Mouse (Mus musculus): ENCODE data around the gene Irgm2. TPM values are rescaled to one million over a fixed set of nuclear protein-coding genes. Genes with fewer than 3 reads are reported as not detected.

The Irgm2 gene
- 17.7 and 21.3 TPM in 2 replicates for total RNA-seq (2015; ENCODE audit: low replicate concordance)
- 24.0 and 26.5 TPM in 2 replicates for total RNA-seq (2017; ENCODE audit: low replicate concordance)

DNA sequence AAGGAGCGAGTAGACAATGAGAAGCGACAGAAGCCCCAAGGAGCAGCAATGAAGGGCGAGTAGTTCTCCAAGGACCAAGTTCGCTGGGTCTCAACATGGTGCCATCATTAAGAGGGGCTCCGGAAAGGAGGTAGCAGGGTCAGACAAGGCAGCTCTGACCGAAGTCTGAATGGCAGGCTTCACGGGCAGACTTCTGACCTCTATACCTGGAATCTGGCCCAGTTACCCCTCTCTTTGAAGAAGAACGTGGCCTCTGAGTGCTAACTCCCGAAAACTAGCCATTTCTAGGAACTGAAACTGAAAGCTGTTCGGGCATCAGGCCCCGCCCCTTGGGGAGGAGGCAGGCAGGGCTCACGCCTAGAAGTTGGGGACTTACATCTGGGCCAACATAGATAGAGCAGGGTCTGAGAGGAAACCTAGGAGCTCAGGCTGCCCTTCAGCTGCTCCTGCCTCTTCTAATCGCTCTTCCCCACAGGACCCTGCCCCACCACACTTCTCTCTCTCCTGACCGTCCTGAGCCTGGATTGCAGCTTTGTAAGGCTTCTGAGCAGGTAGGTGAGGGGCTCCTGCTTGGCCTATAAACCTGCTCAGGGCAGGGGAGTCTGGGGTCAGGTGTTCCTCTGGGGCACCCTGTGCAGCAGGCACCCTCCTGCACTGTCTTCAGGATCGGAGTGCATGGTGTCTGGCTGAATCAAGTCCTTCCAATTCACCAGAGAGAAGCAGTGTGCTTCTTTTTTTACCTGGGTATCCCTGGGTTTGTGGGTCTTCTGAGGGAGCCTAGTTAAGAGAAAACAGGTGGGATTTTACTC lies at the start of gene Irgm2, which contains the start of gene Igtp:
Irgm2 (plus strand) TSS at position 390 of the 809 bp plus-strand sequence.
Igtp (plus strand) TSS at position 328 of the 809 bp plus-strand sequence.
- peak; percentile 98 for ATAC-seq (replicated peaks; ENCODE audit: low FRiP score, poor library complexity, severe bottlenecking)

DNA sequence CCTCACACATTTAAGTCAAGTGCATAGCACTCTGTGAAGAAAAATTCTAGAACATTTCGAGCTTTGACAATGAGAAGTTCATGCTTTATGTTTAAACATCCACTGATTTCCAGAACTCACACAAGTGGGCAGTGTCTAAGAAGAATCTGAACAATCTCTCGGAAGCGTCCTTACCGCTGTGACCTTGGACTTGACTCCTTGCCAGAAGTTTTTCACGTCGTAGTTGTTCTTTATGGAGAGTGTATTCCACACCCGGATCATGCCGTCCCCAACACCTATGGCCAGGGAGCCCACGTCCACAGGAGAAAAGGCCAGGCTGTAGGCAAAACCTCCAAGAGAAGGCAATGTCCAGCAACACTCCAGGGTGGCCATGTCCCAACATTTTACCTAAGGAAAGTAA lies 44.0 kb upstream of the Irgm2 start:
- no peak for ATAC-seq (replicated peaks; ENCODE audit: low FRiP score, poor library complexity, severe bottlenecking)

DNA sequence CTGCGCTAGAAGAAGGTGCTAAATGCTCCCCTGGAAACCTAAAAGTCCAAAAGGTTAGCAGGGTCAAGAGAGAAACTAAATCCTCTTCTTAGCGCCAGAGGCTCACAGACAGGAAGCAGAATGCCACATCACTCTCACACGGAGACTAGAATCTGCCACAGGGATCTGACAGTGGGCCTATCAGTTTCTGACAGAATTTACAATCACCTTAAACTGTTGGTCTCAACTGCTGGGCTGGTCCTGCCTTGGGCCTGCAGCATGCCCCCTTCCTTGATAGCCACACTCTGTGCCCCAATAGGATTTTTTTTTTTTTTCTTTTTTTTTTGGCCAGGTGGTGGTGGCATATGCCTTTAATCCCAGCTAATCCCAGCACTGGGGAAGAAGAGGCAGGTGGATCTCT lies 42.5 kb upstream of the Irgm2 start:
- ATAC-seq (replicated peaks; ENCODE audit: low FRiP score, poor library complexity, severe bottlenecking), result no peak

DNA sequence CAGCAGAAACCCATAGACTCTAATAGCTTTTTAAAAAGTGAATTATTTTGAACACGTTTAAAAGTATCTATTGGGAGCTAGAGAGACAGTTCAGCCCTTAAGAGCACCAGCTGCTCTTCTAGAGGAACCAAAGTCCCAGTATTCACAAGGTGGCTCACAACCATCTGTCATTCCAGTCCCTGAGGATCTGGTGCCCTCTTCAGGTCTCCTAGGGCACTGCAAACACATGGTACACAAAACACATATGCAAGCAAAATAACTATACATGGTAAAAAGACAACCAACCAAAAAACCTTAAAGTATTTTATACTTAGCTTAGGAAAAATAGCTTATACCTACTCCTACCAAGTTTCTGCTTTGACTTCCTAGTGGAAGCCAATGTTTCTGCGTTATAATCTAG lies 34.3 kb upstream of the Irgm2 start:
- ATAC-seq (replicated peaks; ENCODE audit: low FRiP score, poor library complexity, severe bottlenecking), result no peak

DNA sequence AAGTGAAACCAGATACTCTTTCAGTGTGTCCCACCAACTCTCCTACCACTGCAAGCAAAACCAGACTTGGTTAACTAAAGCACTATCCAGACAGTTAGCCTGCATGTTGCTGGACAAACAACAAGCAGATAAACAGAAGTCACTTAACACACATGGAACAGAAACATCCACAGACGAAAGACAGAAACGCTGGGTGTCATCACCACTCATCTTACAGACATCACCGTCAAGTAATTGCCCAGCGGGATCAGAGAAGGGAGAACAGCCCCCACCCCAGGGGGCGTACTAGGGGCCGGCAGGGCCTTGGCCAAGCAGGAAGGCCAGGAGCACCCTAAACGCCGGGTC lies 31.6 kb upstream of the Irgm2 start:
- peak; percentile 4; the same call in 1 of the 2 replicates for ATAC-seq (replicated peaks; ENCODE audit: low FRiP score, poor library complexity, severe bottlenecking)

DNA sequence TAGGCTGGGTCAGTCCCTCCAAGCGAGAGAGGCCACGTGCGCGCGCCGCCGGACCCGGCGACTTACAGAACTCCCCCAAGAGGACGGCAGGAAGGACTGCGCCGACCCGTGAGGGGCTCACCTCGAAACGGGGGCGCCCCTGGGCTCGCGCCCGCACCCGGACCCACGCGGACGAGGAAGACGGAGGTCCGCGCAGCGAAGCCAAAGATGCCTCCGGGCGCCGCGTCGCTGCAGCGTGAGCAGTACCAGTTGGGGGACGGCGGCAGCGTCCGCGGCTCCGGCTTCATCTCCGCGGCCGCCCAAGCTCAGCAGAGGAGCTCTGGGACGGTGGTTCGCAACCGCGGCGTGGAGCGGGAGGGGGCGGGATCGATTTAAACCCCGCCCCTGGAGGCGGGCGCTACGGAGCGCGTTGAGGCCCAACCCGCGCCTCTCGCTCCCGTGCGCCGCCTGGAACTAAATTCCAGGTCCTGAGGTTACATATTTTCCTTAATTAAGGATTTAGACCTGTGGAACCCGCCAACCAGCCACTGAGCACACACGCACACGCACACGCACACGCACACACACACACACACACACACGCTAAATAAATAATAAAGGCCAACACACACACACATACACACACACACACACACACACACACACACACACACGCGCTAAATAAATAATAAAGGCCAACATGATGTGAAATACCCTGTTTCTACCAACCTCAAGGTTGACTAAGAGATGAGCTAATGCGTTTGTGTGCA lies 31.1 kb upstream of the Irgm2 start, which contains the start of gene Gemin5:
Gemin5 (minus strand) TSS at position 373 of the 749 bp plus-strand sequence.
- ATAC-seq (replicated peaks; ENCODE audit: low FRiP score, poor library complexity, severe bottlenecking), result peak; percentile 80

DNA sequence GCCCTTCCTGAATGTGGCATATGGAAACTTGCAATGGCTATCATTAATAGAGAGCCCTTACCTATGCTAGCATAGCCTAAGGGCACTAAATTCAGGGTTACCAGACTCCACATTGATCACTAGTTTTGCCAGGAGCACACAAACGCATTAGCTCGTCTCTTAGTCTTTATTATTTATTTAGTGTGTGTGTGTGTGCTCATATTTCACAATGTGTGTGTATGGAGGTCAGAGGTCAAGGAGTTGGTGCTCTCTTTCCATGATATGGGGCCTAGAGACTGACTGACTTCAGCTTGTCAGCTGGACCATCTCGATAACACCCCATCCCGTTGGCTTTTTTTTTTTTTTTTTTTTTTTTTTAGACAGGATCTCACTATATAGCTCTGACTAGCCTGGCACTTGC lies 29.8 kb upstream of the Irgm2 start:
- no peak for ATAC-seq (replicated peaks; ENCODE audit: low FRiP score, poor library complexity, severe bottlenecking)

DNA sequence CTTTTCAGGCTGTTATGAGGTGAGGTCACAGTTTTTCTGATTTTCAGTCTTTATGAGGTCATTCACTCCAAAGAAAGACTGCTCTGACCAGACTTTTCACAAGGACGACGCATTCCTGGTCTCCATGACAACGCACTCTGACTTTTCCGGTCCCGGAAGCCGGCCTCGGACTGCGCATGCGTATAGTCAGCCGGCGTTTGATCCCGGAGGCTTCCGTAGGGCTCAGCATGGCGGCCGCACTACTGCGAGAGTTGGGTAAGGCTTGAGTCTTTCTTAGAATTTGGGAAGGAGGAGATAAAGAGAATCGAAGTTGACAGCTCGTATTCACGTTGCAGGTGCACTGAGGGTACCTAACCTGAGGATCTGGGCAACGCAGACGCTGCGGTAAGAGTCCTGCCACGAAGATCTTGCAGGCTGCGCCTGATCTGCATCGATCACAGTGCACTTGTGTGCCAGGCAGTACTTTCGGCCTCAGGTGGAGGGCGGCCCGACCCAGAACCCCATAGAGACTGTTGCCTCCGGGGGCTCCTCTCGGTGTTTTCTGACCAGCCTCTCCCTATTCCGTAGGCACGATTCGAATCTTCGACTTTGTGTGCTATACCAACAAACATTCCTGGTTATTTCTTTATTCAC lies 27.8 kb upstream of the Irgm2 start, which contains the start of gene Mrpl22:
Mrpl22 (plus strand) TSS at position 203 of the 633 bp plus-strand sequence.
- ATAC-seq (replicated peaks; ENCODE audit: low FRiP score, poor library complexity, severe bottlenecking), result peak; percentile 89

DNA sequence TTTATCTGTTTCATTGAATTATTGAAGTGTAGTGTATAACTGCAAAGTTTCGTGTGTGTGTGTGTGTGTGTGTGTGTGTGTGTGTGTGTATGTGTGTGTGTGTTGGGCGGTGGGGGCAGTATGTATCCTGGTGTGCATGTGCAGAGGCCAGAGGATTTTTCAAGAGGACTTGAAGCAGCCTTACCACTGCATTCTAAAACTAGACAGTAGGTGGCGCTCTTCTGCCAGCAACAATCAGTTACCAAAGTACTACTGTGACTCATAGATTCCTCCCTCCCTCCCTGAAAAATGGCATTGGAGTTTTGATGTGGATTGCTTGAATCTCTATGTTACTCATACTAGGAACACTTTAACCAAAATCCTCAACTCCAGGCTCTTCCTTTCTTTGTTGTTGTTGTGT lies 19.9 kb upstream of the Irgm2 start:
- ATAC-seq (replicated peaks; ENCODE audit: low FRiP score, poor library complexity, severe bottlenecking), result peak; percentile 86

DNA sequence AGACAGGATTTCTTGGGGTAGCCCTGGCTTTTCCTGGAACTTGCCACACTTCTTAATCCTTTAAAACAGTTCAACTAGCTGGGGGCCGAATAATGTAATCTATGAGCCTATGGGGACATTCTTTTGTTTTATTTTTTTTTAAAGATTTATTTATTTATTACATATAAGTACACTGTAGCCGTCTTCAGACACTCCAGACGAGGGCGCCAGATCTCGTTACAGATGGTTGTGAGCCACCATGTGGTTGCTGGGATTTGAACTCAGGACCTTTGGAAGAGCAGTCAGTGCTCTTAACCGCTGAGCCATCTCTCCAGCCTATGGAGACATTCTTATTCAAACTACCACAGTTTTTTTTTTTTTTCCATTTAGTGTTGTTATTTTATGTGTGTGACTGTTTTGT lies 19.4 kb upstream of the Irgm2 start:
- peak; percentile 33; the same call in 1 of the 2 replicates for ATAC-seq (replicated peaks; ENCODE audit: low FRiP score, poor library complexity, severe bottlenecking)

DNA sequence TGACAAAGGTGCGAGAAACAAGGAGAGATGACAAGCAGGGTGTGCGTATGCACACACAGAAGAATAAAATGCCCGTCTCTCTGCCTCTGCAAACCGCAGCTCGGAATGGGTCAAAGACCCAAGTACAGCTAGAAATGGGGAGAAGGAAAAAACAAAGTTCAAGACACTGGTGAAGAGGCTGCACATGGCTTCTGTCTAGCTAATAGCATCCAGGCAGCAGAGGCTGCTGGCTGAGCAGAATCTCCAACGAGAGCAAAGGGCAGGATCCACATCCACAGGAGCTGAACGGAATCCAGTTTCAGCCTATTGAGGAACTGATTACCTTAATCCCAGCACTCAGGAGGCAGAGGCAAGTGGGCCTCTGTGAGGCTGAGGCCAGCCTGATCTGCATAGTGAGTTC lies 18.7 kb upstream of the Irgm2 start:
- ATAC-seq (replicated peaks; ENCODE audit: low FRiP score, poor library complexity, severe bottlenecking), result no peak

DNA sequence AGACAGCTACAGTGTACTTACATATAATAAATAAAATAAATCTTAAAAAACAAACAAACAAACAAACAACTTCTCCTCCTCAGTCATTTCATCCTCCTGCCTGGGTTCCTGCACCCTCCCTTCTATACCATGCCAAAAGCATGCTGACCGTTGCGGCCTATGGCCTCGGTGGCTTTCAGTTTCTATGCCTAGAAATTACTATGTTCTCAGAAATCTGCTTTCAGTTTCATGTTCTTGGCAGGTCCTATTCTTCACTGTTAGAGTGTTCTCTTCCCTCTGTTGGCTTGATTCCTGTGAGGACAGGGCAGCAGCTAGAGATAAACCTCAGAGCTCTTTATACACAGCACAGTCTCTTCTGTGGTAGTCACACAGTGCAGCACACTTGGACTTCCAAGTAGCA lies 15.8 kb upstream of the Irgm2 start:
- no peak for ATAC-seq (replicated peaks; ENCODE audit: low FRiP score, poor library complexity, severe bottlenecking)

DNA sequence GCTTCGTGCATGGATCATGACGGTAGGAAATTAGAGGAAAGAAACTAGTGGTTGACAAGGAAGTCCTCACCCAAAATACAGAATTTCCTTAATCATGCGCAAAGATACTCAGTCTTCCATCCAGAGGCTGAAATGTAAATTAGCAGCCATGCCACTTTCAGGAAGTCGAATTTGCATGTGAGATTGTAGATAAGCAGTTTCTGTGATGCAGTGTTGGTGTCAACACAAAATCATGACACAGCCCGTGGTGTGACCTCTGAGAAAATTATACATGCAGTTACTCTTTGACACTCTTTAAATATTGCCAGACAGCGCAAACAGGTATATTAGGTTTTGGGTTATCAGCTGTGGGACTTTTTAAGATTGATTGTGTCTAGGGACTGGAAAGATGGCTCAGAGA lies 9.7 kb upstream of the Irgm2 start:
- ATAC-seq (replicated peaks; ENCODE audit: low FRiP score, poor library complexity, severe bottlenecking), result no peak

DNA sequence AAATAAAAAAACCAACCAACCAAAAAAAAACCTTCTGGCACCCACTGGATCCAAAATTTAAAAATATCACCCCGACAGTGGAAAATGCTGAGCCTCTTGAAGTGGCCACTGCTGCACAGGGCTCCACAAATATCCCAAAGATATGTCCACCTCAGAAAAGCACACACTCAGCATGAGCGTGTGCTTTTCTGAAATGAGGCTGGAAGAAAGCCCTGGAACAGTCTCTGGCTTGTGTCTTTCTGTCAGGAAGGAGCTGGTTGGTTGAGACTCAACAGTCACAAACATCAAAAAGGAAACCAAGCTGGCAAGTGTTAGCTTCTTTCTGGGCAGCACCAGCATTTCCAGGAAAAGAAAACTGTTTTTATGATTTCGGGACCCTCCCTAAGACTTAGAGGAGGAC lies 6.1 kb upstream of the Irgm2 start:
- ATAC-seq (replicated peaks; ENCODE audit: low FRiP score, poor library complexity, severe bottlenecking), result no peak

DNA sequence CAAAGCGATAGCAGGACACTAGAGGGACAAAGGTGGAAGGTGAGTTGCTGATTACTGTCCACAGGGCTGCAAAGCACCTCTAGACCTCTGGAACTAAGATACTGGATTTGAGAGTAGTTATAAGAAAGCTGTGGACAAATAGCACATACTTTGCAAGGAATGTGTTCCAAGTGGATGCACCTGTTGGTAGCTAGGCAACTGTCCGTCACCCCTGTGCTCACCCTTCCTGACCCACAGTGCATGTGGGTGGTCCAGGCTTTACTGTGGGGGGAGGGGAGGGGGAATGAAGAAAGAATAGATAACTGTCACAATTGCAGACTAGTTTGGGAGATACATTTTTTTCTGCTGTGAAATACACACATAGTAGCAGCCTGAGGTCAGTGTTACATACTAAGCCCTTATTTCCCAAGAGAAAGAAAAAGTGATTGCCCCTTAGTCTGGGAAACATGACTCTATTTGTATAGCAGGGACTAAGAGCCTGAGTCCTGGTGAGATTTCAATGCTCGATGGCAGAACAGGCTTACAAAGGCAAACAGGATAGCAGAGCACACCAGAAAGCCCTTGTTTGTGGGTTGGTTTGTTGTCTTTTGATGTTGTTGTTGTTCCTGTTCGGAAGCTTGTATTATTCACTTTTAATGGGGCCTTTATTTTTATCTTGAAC lies 5.4 kb upstream of the Irgm2 start:
- no peak for ATAC-seq (replicated peaks; ENCODE audit: low FRiP score, poor library complexity, severe bottlenecking)

DNA sequence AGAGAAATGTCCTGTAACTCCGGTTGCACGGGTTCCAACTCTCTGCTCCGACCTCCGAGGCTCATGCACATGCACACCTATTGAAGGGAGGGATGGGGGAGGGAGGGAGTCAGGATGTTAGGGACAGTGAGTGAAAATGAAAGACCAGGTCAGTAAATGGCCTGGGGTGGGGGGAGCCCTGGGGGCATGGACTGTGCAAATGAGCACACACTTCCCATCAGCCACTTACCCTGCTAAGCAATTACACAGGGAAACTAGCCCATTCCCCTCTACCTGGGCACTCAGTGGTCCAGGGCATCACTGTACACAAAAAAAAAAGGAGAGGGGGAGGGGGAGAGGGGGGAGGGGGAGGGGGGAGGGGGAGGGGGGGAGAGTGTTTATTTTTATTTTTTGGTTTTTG lies 755 bp upstream of the Irgm2 start:
- no peak for ATAC-seq (replicated peaks; ENCODE audit: low FRiP score, poor library complexity, severe bottlenecking)

DNA sequence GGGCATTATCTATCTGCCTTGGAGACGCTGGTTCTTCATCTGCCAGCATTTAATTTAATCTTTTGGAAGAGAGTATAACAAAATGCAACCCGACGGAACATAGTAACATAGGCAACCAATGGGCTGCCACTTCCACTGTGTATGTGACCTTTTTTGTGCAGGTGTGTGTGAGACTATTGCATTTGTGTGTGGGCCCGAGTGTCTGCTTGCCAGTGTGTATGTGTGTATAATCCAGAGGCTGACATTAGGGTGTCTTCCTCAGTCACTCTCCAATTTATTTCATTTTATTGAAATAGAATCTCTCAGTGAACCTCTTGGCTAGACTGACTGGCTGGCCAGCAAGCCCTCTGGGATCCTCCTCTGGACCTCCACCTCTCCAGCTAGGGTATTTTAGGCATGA lies 808 bp downstream of the Irgm2 start:
- no peak for ATAC-seq (replicated peaks; ENCODE audit: low FRiP score, poor library complexity, severe bottlenecking)

DNA sequence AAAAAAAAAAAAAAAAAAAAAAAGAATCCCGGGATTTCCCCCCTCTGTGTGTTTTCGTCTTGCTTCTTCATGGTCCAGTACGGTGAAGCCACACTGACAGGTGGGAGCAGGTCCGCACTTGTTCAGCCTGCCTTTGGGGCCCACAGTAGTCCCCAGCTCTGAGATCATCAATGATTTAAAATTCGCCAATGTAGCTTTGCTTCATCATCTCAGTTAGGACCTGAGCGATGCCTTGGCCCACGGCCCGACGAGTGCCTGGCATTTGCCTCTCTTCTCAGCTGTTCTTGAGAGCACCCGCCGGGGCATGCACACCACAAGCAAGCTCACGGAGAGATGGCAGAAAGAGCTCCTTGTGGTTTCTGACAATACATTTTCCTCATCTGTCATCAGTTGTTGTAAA lies 1.6 kb downstream of the Irgm2 start:
- no peak for ATAC-seq (replicated peaks; ENCODE audit: low FRiP score, poor library complexity, severe bottlenecking)

DNA sequence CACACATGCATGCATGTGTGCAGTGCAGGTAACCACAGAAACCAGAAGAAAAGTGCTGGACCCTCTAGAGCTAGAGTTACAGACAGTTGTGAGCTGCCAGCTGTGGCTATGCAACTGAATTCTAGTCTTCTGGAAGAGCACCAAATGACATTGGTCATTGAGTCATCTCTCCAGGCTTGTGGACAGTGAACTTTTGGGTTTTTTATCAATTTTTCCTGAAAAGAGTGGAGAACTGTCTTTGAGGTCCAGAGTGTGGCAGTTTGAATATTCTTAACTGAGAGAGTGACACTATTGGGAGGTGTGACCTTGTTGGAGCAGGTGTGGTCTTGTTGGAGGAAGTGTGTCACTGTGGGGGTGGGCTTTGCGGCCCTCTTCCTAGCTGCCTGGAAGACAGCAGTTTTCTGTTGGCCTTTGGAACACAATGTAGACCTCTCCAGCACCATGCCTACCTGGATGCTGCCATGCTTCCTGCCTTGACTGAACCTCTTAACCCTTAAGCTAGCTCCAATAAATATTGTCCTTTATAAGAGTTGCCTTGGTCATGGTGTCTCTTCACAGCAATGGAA lies 11.0 kb downstream of the Irgm2 start:
- no peak for ATAC-seq (replicated peaks; ENCODE audit: low FRiP score, poor library complexity, severe bottlenecking)

Data from erythroblast, adult 5-6 weeks (primary cell).